Mouse (Mus musculus): ENCODE measurements around the gene Ndufc1. TPM values are rescaled to one million over a fixed set of nuclear protein-coding genes. Genes with fewer than 3 reads are reported as not detected.
"Not testable (repeated sequence)": the region's sequence is repeated elsewhere in the genome, so short reads cannot be mapped to it uniquely, and the experiment has no call there.

Ndufc1 gene
- polyA plus RNA-seq, 1 experiment from 2014 or later: 807 TPM

GRCm38 (mm10) chr3:51398667-51399066, 10.1 kb downstream of the Ndufc1 start:
- Histone ChIP-seq H3K4me1 (ENCODE audit: control insufficient read depth, insufficient read depth, low read depth, low read length) (peaks cover 7% of the 10 kb centered on the region), H3K4me2 (ENCODE audit: low read length) (no peak overlapping the region), H3K9me3 (ENCODE audit: control insufficient read depth, low read length) (no peaks in the 10 kb centered on the region), H3K36me3 (ENCODE audit: control insufficient read depth, insufficient read depth, low read length) (no peaks in the 10 kb centered on the region), H3K4me3 (ENCODE audit: low read length) (no peak overlapping the region), H3K9ac (ENCODE audit: low read depth, low read length) (no peak overlapping the region), H3K27ac (ENCODE audit: low read depth, low read length) (no peak overlapping the region), H3K27me3 (replicated peaks; ENCODE audit: control insufficient read depth, insufficient read depth, low read length) (peaks cover 11% of the 10 kb centered on the region)
- 6% methylated on average over 3 of the region's 3 CpGs for WGBS
- ATAC-seq: no peak

DNA sequence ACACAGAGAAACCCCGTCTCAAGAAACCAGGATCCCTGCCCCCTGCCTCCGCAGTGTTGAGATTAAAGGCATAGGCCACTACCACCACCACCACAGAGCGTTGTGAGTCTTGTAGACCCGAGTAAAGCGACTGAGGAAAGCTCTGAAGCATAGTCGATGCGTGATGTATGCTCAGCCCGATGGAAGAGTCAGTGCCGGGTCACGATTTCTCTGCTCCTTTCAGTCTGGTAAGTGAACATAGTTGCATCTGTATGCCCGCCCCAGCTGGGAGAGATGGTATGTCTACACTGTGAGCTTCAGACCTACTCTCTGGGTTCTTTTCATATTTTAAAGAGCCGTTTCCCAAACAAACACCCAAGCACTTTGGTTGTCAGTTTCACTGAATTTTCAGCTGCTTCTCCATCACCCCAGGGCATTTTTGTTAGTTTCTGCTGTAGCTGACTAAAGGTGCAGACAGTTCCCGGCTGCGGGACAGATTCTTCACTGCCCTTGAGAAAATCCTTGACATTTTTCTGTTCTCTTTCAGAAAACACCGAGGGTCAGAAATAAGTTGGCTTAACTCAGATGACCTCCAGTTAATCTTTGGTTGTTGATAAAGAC, 11.0 kb downstream of the Ndufc1 start:
- 54% methylated on average over 15 of the region's 15 CpGs for WGBS
- H3K4me1 ChIP-seq (ENCODE audit: control insufficient read depth, insufficient read depth, low read depth, low read length): peaks cover 7% of the 10 kb centered on the region
- H3K36me3 ChIP-seq (ENCODE audit: control insufficient read depth, insufficient read depth, low read length): no peaks in the 10 kb centered on the region
- no peaks in the 10 kb centered on the region for H3K9me3 ChIP-seq (ENCODE audit: control insufficient read depth, low read length)
- H3K4me3 ChIP-seq (ENCODE audit: low read length): no peak overlapping the region
- peaks cover 11% of the 10 kb centered on the region for H3K27me3 ChIP-seq (replicated peaks; ENCODE audit: control insufficient read depth, insufficient read depth, low read length)
- no peak overlapping the region for H3K4me2 ChIP-seq (ENCODE audit: low read length)
- ATAC-seq: no peak
- H3K9ac ChIP-seq (ENCODE audit: low read depth, low read length): no peak overlapping the region
- no peak overlapping the region for H3K27ac ChIP-seq (ENCODE audit: low read depth, low read length)

DNA sequence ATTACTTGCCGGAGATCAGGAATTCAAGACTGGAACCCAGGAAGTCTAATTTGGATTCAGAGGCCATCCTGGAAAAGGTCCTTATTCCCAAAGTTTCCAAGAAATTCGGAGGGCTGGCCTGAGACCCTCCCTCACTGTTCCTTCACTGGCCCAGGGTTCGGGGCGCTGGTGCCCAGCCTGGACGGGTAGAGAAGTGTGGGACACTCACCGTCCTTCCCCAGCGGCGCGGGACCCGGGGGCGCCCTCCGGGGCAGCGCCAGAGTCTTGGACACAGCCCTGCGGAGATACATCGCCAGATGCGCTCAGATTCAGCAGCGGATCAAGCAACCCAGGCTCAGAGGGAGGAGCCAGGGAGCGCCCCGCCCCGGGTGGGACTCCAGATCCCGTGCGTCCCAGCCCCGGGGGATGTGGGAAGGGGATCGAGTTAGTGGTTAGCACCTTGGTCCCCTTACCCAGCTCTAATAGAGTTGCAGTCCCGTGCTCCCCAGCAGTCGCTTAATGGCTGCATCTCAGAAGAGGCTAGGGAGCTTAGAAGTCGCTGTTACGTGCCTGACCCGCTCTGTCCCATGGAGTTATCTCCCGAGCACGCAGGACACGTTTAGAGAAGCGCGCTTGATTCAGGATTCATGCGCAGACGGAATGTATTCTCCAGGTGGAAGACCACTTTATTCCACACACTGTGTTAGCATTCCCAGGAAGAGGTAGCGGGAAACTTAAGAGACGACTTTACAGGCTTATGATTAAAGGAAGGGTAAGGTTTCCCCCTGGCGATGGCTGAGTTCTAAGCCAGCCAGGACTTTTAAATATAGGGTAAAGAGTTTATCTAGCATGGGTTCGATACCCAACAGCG, 12.3 kb downstream of the Ndufc1 start, which contains the start of gene Mgarp:
Mgarp (minus strand) TSS at position 520 of the 850 bp plus-strand sequence.
- peak; percentile 71 for ATAC-seq
- peaks cover 7% of the 10 kb centered on the region for H3K4me1 ChIP-seq (ENCODE audit: control insufficient read depth, insufficient read depth, low read depth, low read length)
- WGBS: 3% methylated on average over 41 of the region's 41 CpGs

GRCm38 (mm10) chr3:51395461-51396145, 13.2 kb downstream of the Ndufc1 start:
- Histone ChIP-seq H3K27ac (ENCODE audit: low read depth, low read length) (no peak overlapping the region), H3K36me3 (ENCODE audit: control insufficient read depth, insufficient read depth, low read length) (no peaks in the 10 kb centered on the region), H3K27me3 (replicated peaks; ENCODE audit: control insufficient read depth, insufficient read depth, low read length) (peaks cover 11% of the 10 kb centered on the region), H3K4me3 (ENCODE audit: low read length) (no peak overlapping the region), H3K4me2 (ENCODE audit: low read length) (no peak overlapping the region; the same call in 1 of the 2 replicates), H3K4me1 (ENCODE audit: control insufficient read depth, insufficient read depth, low read depth, low read length) (peaks cover 7% of the 10 kb centered on the region), H3K9ac (ENCODE audit: low read depth, low read length) (no peak overlapping the region), H3K9me3 (ENCODE audit: control insufficient read depth, low read length) (no peaks in the 10 kb centered on the region)
- no peak for ATAC-seq
- 21% methylated on average over 19 of the region's 19 CpGs for WGBS

More for the DNA sequence above, 12.3 kb downstream of the Ndufc1 start, which contains the start of gene Mgarp:
- Histone ChIP-seq H3K36me3 (ENCODE audit: control insufficient read depth, insufficient read depth, low read length) (no peaks in the 10 kb centered on the region), H3K4me2 (ENCODE audit: low read length) (peak within 1 kb of the TSS; percentile 85), H3K9ac (ENCODE audit: low read depth, low read length) (peak within 1 kb of the TSS; percentile 57), H3K4me3 (ENCODE audit: low read length) (peak within 1 kb of the TSS; percentile 49), H3K9me3 (ENCODE audit: control insufficient read depth, low read length) (no peaks in the 10 kb centered on the region), H3K27ac (ENCODE audit: low read depth, low read length) (no peak within 1 kb of the TSS), H3K27me3 (replicated peaks; ENCODE audit: control insufficient read depth, insufficient read depth, low read length) (peaks cover 11% of the 10 kb centered on the region)

DNA sequence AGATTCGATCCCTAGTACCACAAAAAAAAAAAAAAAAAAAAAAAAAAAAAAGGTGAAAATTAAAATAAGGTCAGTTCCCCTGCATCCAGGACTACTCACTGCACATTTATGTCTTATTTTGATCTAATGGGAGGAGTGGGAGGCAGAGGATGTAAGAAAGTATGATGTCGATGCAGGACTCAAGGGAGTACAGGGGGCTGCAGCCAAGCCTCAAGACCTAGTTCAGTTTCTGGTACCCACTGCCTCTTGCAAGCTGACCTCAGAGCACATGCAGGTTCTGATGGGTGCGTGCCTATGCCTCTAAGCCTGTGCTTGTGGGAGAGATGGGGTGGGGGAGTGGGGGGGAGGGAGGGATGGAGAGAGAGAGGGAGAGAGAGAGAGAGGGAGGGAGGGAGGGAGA, 13.9 kb downstream of the Ndufc1 start:
- Histone ChIP-seq H3K36me3 (ENCODE audit: control insufficient read depth, insufficient read depth, low read length) (no peaks in the 10 kb centered on the region), H3K27me3 (replicated peaks; ENCODE audit: control insufficient read depth, insufficient read depth, low read length) (peaks cover 11% of the 10 kb centered on the region), H3K4me1 (ENCODE audit: control insufficient read depth, insufficient read depth, low read depth, low read length) (peaks cover 7% of the 10 kb centered on the region), H3K4me2 (ENCODE audit: low read length) (no peak overlapping the region), H3K27ac (ENCODE audit: low read depth, low read length) (no peak overlapping the region), H3K4me3 (ENCODE audit: low read length) (no peak overlapping the region), H3K9ac (ENCODE audit: low read depth, low read length) (no peak overlapping the region), H3K9me3 (ENCODE audit: control insufficient read depth, low read length) (no peaks in the 10 kb centered on the region)
- no peak for ATAC-seq
- WGBS: 68% methylated on average over 3 of the region's 3 CpGs

DNA sequence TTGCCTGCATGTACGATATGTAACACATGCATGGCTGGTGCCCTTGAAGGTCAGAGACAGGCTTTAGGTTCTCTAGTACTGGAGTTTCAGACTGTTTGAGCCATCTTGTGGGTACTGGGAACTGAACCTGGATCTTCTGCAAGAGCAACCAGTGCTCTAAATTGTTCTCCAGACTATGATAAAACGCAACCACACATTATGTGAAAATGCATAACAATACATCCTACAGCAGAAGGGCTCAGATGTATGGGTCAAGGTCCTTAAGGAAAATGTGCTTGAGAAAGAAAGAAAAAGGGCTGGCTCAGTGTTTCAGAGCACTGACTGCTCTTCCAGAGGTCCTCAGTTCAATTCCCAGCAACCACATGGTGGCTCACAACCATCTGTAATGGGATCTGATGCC, 15.1 kb downstream of the Ndufc1 start:
- Histone ChIP-seq H3K4me1 (ENCODE audit: control insufficient read depth, insufficient read depth, low read depth, low read length) (peaks cover 13% of the 10 kb centered on the region), H3K27me3 (replicated peaks; ENCODE audit: control insufficient read depth, insufficient read depth, low read length) (peaks cover 11% of the 10 kb centered on the region), H3K4me2 (ENCODE audit: low read length) (no peak overlapping the region), H3K9me3 (ENCODE audit: control insufficient read depth, low read length) (no peaks in the 10 kb centered on the region), H3K36me3 (ENCODE audit: control insufficient read depth, insufficient read depth, low read length) (no peaks in the 10 kb centered on the region), H3K4me3 (ENCODE audit: low read length) (no peak overlapping the region), H3K9ac (ENCODE audit: low read depth, low read length) (no peak overlapping the region), H3K27ac (ENCODE audit: low read depth, low read length) (no peak overlapping the region)
- no peak for ATAC-seq
- 92% methylated on average over 2 of the region's 2 CpGs for WGBS

GRCm38 (mm10) chr3:51393018-51393417, 15.8 kb downstream of the Ndufc1 start:
- H3K27me3 ChIP-seq (replicated peaks; ENCODE audit: control insufficient read depth, insufficient read depth, low read length); H3K9me3 ChIP-seq (ENCODE audit: control insufficient read depth, low read length); H3K4me3 ChIP-seq (ENCODE audit: low read length); H3K4me2 ChIP-seq (ENCODE audit: low read length); H3K9ac ChIP-seq (ENCODE audit: low read depth, low read length); H3K27ac ChIP-seq (ENCODE audit: low read depth, low read length); H3K36me3 ChIP-seq (ENCODE audit: control insufficient read depth, insufficient read depth, low read length); ATAC-seq: not testable (repeated sequence)
- WGBS: 95% methylated on average over 3 of the region's 3 CpGs
- H3K4me1 ChIP-seq (ENCODE audit: control insufficient read depth, insufficient read depth, low read depth, low read length): peaks cover 13% of the 10 kb centered on the region

DNA sequence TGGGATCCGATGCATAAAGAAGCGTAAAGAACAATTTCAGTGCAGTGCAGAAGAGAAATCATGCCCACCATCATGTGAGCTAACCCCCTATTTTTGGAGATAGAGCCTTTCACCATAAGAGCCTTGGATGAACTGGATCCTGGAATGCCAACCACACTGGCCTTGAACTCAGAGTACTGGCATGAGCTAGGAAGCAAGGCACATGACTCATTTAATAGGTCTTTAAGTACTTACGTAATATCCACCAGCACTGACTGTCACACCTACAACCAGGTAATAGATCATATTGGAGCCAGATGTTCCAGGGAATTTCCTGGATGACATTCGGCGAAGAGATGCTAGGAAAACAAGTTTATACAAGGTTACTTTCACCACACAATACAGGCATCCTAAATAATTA, 17.2 kb downstream of the Ndufc1 start:
- no peaks in the 10 kb centered on the region for H3K9me3 ChIP-seq (ENCODE audit: control insufficient read depth, low read length)
- H3K27ac ChIP-seq (ENCODE audit: low read depth, low read length): no peak overlapping the region
- H3K27me3 ChIP-seq (replicated peaks; ENCODE audit: control insufficient read depth, insufficient read depth, low read length): peaks cover 5% of the 10 kb centered on the region; the same call in 1 of the 2 replicates
- no peak for ATAC-seq
- no peak overlapping the region for H3K4me2 ChIP-seq (ENCODE audit: low read length)
- 96% methylated on average over 5 of the region's 5 CpGs for WGBS
- no peak overlapping the region for H3K9ac ChIP-seq (ENCODE audit: low read depth, low read length)
- H3K4me1 ChIP-seq (ENCODE audit: control insufficient read depth, insufficient read depth, low read depth, low read length): peaks cover 10% of the 10 kb centered on the region
- no peak overlapping the region for H3K4me3 ChIP-seq (ENCODE audit: low read length)
- no peaks in the 10 kb centered on the region for H3K36me3 ChIP-seq (ENCODE audit: control insufficient read depth, insufficient read depth, low read length)

DNA sequence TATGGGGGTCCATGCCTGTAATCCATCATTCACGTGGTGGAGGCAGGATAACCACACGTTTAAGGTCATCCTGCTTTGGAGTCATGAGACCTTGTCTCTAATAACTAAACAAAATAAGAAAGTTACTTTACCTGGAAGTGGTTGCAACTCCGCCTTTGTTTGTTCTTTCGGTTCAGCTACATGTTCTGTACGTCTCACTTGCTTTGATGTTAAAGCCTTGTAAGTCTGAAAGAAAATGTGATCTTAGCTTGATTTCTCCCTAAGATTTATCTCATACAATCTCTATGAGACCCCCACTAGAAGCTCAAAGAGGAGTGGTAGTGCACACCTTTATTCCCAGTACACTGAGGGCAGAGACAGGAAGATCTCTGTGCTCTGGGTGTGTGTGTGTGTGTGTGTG, 17.7 kb downstream of the Ndufc1 start:
- Histone ChIP-seq H3K36me3 (ENCODE audit: control insufficient read depth, insufficient read depth, low read length) (no peaks in the 10 kb centered on the region), H3K4me1 (ENCODE audit: control insufficient read depth, insufficient read depth, low read depth, low read length) (peaks cover 5% of the 10 kb centered on the region), H3K9ac (ENCODE audit: low read depth, low read length) (no peak overlapping the region), H3K4me2 (ENCODE audit: low read length) (no peak overlapping the region), H3K9me3 (ENCODE audit: control insufficient read depth, low read length) (no peaks in the 10 kb centered on the region), H3K4me3 (ENCODE audit: low read length) (no peak overlapping the region), H3K27me3 (replicated peaks; ENCODE audit: control insufficient read depth, insufficient read depth, low read length) (no peaks in the 10 kb centered on the region; the same call in 1 of the 2 replicates), H3K27ac (ENCODE audit: low read depth, low read length) (no peak overlapping the region)
- 89% methylated on average over 5 of the region's 5 CpGs for WGBS
- no peak for ATAC-seq

Measured in hindbrain, embryonic 16.5 days (tissue).